Mouse (Mus musculus): ENCODE data around the gene Smpd2. TPM values are rescaled to one million over a fixed set of nuclear protein-coding genes. Genes with fewer than 3 reads are reported as not detected.

The Smpd2 gene
- 38.8 and 48.1 TPM in 2 replicates for polyA plus RNA-seq (2012; rRNA removed)

GRCm38 (mm10) chr10:41489708-41490517 is at the start of gene Smpd2, which contains the start of gene Ppil6:
TSS of gene Smpd2 (minus strand) at chr10:41490369.
TSS of gene Ppil6 (plus strand) at chr10:41490439.

GRCm38 (mm10) chr10:41518981-41519618 is 28.9 kb upstream of the Smpd2 start, which contains the start of gene Cd164:
TSS of gene Cd164 (plus strand) at chr10:41519414.

GRCm38 (mm10) chr10:41476171-41477017 is 13.8 kb downstream of the Smpd2 start, which contains the start of gene Mical1:
TSS of gene Mical1 (plus strand) at chr10:41476314.

GRCm38 (mm10) chr10:41450137-41450670 is 40.0 kb downstream of the Smpd2 start, which contains the start of gene Zbtb24:
TSS of gene Zbtb24 (plus strand) at chr10:41450383.

Other genes with a start within 250 kb of the Smpd2 start
- gene Fig4, start 187.1 kb downstream of the Smpd2 start, polyA plus RNA-seq (2012; rRNA removed), result 3.0 and 3.2 TPM in 2 replicates
- not detected in 2 replicates for gene Ak9, start 186.4 kb downstream of the Smpd2 start, polyA plus RNA-seq (2012; rRNA removed)
- gene Zbtb24, start 40.0 kb downstream of the Smpd2 start, polyA plus RNA-seq (2012; rRNA removed), result 4.2 and 4.6 TPM in 2 replicates
- gene Mical1, start 14.1 kb downstream of the Smpd2 start, polyA plus RNA-seq (2012; rRNA removed), result 20.8 and 22.3 TPM in 2 replicates
- gene Ppil6, start 70 bp upstream of the Smpd2 start, polyA plus RNA-seq (2012; rRNA removed), result 0.11 and 0.44 TPM in 2 replicates
- 42.3 and 44.8 TPM in 2 replicates for gene Cd164, start 29.0 kb upstream of the Smpd2 start, polyA plus RNA-seq (2012; rRNA removed)
- gene Ccdc162, start 226.3 kb upstream of the Smpd2 start, polyA plus RNA-seq (2012; rRNA removed), result 0.06 and 0.17 TPM in 2 replicates

Measured in stomach, adult 2 months (tissue).